Mouse (Mus musculus): ENCODE data around the gene Agpat1.

Gene Agpat1

GRCm38 (mm10) chr17:34586796-34587422 lies 17.2 kb upstream of the Agpat1 start:
- peak; percentile 84 to 88 for DNase-seq (ENCODE audit: low spot score in 2 of 2)

- peak; percentile 95 to 97 for DNase-seq (ENCODE audit: low spot score in 2 of 2)
These were observed 16.6 kb upstream of the Agpat1 start for GRCm38 (mm10) chr17:34587423-34587811.

GRCm38 (mm10) chr17:34587814-34588213 lies 16.2 kb upstream of the Agpat1 start:
- no peak for DNase-seq (ENCODE audit: low spot score in 2 of 2)

- DNase-seq (ENCODE audit: low spot score in 2 of 2): no peak
These were observed 15.3 kb upstream of the Agpat1 start for GRCm38 (mm10) chr17:34588767-34589166.

GRCm38 (mm10) chr17:34589206-34589605 lies 14.9 kb upstream of the Agpat1 start:
- no peak for DNase-seq (ENCODE audit: low spot score in 2 of 2)

- no peak for DNase-seq (ENCODE audit: low spot score in 2 of 2)
These were observed 14.4 kb upstream of the Agpat1 start, which contains the start of gene Gpsm3 for GRCm38 (mm10) chr17:34589681-34590101. Gpsm3 (plus strand) TSS chr17:34589806.

GRCm38 (mm10) chr17:34590154-34590987 lies 13.7 kb upstream of the Agpat1 start:
- DNase-seq (ENCODE audit: low spot score in 2 of 2): no peak

GRCm38 (mm10) chr17:34591029-34591993 lies 12.8 kb upstream of the Agpat1 start, which contains the start of gene Pbx2:
Pbx2 (plus strand) TSS chr17:34591266.
- DNase-seq (ENCODE audit: low spot score in 2 of 2): no peak

- DNase-seq (ENCODE audit: low spot score in 2 of 2): peak in 1 of 2 experiments; percentile 69
These were observed 12.1 kb upstream of the Agpat1 start for GRCm38 (mm10) chr17:34591994-34592375.

- DNase-seq (ENCODE audit: low spot score in 2 of 2): no peak
These were observed 11.2 kb upstream of the Agpat1 start for GRCm38 (mm10) chr17:34592581-34593549.

- no peak for DNase-seq (ENCODE audit: low spot score in 2 of 2)
These were observed 10.1 kb upstream of the Agpat1 start for GRCm38 (mm10) chr17:34593752-34594525.

GRCm38 (mm10) chr17:34596098-34596497 lies 8.0 kb upstream of the Agpat1 start:
- no peak for DNase-seq (ENCODE audit: low spot score in 2 of 2)

- DNase-seq (ENCODE audit: low spot score in 2 of 2): no peak
These were observed 6.4 kb upstream of the Agpat1 start, which contains the start of gene Ager for GRCm38 (mm10) chr17:34597566-34598095. Ager (plus strand) TSS chr17:34597862.

GRCm38 (mm10) chr17:34599891-34600290 lies 4.2 kb upstream of the Agpat1 start:
- DNase-seq (ENCODE audit: low spot score in 2 of 2): no peak

- DNase-seq (ENCODE audit: low spot score in 2 of 2): no peak
These were observed 2.3 kb upstream of the Agpat1 start for GRCm38 (mm10) chr17:34601796-34602195.

- peak; percentile 99 for DNase-seq (ENCODE audit: low spot score in 2 of 2)
These were observed 544 bp upstream of the Agpat1 start, which contains the start of gene Rnf5 for GRCm38 (mm10) chr17:34603375-34604060. Rnf5 (minus strand) TSS chr17:34603690.

GRCm38 (mm10) chr17:34604511-34605237 lies 612 bp downstream of the Agpat1 start:
- no peak for DNase-seq (ENCODE audit: low spot score in 2 of 2)

- DNase-seq (ENCODE audit: low spot score in 2 of 2): peak; percentile 93 to 94
These were observed 1.5 kb downstream of the Agpat1 start for GRCm38 (mm10) chr17:34605609-34606008.

Data from frontal cortex, postnatal 14 days (tissue).